Mouse (Mus musculus) frontal cortex, adult (tissue): Measurements from ENCODE around the gene Ccdc146.
"Not testable (repeated sequence)": the region's sequence is repeated elsewhere in the genome, so short reads cannot be mapped to it uniquely, and the experiment has no call there.

ENCODE experiments used
- ATAC-seq: cut with Nextera tagmentation; 2 replicates; pipeline ENCODE4 v1.9.2; 2017; ENCODE audit warnings: mild to moderate bottlenecking, moderate library complexity, mixed read lengths; ENCODE audit not compliant: low TSS enrichment

Gene Ccdc146

DNA sequence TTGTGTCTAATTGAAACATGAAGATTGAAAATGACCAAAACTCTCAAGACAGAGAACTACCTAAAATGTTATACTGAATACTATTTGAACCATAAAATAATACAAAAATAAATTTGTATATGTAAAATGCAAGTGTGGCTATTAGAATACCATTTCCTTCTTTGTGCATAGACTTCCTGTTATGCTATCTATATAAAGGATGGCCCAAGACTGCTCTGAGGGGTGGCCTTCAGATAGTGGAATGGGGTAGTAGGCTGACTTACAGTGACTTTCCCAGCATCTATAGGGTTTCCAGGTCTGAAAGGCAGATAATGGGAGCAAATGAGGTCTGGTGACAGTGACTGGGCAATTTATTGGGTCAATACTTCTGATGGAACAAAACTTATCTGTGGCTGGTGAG, 37.1 kb downstream of the Ccdc146 start:
- no peak for ATAC-seq

DNA sequence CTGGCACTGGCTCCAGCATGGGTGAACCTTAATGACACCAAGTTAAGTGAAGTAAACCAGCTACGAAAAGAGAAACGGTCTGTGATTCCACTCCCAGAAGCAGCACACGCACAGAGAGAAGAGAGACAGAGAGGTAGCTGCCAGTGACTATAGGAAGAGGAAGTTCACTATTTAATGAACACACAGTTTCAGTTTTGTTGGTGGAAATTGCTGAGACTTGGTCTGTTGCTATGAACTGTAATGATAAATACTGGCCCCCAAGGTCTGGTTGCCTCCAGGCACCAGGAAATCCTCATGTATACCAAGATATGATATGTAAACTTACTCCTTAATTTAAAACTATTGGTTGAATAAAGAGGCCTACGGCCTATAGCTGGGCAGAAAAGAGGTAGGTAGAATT, 38.0 kb downstream of the Ccdc146 start:
- no peak for ATAC-seq

DNA sequence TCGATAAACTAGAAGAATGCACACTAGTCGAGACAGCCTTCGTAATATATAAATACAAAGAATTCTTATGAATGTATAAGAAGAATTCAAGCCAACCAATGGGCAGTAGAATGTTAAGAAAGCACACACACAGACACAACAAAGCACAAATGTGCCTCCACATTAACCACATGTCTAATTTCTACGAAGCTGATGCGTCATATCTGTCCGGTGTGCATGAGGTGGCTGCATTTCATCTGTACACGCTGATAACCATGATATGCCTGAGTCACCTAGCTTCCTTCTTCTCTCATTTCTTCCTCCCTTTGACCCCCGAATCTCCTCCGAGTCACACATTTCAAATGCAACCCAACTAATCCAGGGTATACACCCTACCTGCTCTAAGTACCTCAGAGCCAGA, 39.5 kb downstream of the Ccdc146 start:
- no peak for ATAC-seq

DNA sequence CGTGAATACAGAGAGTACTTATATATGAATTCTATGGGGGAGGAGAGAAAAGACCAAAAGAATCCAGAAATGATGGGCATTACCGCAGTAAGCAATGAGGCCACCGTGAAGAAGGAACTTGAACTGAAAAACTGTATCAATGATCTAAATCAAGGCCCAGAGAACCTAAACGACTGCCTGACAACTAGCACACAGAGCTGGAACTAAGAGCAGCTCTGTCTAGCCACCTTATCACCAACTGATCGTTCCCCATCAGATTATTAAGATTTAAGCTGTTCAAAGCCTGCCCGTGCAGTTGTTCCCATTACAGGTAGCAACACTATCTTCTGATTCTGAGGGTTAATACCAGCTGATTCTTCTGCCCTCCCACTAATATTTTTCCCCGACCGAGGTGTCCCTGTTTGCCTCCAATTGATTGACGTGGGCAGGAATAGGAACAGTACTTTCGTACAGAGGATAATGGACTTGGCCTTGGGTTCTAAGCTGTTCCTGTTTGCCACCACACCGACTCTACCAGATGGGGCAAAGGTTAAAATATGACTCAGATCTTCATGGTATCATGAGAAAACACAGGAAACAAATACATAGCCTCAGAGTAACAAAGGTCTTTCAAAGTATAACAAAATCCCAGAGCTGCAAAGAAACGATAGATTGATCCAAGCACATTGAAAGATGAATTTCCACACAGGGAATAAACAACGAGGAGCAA, 40.1 kb downstream of the Ccdc146 start:
- no peak for ATAC-seq

DNA sequence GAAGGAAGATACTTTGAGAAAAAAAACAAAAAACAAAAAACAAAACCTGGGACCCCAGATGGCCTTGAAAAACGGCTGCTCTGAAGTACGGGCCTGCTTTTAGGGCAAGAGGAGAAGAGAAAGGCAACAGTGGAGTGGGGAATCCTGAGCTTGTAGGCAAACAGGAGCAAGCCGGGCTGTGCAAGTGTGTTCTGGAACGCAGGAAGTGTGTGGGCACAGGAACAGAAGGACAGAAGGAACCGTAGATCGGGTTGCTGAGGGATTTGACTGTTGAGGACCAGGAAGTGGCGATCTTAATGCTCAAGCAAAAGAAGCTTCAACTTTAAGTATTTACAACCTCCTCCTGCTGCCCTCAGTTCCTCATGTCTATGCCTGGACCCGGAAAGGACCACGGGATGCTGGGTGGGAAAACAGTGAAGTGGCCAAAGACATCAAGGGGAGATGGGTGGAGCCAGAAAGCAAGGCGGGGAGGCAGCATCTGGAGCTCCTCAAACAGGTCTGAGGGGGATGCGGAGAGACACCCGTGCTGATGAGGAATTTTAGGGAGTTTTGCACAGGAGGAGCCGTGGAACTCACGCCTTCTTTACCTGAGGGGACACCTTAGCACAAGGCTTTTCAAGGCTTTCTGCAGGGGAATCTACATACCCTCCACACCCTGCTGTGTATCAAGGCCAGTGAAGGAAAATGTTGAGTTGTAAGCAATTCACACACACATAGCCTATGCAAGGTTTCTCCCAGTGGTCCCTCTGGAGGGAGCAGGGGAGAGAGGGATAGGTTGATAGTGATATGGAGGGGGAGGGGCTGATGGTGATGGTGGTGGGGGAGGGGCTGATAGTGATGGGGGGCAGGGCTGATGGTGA, 40.9 kb downstream of the Ccdc146 start:
- ATAC-seq = peak; percentile 85

DNA sequence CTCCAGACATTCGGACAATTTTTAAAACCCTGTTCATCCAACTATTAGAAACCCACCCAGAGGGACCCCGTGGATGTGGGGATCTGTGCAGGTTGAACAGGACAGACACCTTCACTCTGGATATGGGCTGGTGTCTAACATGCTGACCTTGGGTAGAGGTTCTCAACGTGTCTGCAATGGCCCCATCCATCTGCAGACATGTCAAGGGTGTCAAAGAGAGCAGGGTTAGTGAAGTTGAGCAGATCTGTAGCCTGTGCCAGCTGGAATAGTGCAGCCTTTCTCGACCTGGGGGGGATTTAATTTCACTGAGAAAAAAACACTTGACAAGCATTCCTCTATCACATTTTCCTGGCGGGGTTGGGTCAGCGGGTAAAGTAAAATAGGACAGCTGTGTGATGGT, 41.8 kb downstream of the Ccdc146 start:
- ATAC-seq = no peak

DNA sequence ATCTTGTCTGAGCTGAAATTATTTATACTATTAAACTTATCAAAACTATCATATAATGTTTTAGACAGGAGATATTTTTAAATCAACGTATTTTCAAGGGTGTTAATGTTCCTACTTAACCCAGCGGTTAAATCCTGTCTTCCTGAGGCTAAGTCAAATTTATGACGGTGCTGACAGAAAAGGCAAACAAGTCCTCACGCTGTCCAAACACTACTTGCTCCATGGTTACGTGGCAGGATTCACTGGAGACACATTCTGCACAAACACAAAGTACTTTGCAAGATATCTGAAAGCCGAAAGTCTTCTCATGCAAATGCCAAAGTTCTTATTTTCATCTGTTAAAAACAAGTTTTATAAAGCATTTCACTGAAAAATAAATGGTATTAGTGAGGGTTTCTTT, 42.5 kb downstream of the Ccdc146 start:
- ATAC-seq = no peak

DNA sequence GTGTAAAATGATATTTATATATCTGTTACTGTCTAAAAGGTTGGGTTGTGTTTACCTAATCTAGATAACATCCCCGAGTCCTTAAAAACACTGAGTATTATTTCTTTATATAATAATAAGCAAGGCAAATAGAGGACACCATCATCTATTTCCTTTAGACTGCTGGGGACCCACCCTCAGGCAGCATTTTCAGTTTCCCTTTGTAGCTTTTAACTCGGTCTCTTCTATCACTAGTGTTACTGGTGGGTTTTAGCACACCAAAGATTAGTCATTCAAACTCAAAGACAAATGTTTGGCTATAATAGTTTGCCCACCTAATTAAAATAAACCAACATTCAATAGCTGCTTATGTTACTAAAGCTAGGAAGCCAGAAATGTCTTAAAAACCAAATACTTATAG, 46.1 kb downstream of the Ccdc146 start:
- no peak for ATAC-seq

DNA sequence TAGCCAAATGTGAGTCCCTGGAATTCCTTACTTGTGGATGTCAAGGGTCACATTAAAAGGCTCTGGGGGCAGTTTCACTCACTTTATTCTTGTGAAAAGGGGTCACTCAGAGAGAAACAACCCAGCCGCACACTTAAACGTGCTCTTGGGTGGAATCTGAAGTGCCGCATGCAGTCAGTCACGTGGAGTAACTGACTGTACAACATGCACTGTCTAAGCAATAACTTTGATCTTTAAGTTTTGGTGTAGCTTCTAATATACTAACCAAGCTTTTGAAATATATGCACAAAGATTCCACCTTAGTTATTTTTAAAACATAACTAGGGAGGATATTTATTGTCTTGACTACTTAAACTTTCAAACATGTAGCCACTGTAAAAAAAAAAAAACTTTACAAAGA, 47.5 kb downstream of the Ccdc146 start:
- ATAC-seq = no peak

DNA sequence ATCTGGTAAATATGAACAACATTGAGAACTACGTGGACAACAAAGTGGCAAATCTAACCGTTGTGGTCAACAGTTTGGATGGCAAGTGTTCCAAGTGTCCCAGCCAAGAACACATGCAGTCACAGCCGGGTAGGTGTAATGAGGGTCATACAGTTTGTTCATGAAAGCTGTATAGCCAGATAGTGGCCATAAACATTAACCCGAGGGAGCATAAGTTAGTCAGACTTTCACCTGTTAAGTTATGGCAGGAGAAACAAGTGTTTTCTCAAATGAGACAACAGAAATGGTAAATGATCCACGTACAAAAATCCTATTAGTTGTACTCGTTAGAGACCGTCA, 51.3 kb downstream of the Ccdc146 start:
- no peak for ATAC-seq

DNA sequence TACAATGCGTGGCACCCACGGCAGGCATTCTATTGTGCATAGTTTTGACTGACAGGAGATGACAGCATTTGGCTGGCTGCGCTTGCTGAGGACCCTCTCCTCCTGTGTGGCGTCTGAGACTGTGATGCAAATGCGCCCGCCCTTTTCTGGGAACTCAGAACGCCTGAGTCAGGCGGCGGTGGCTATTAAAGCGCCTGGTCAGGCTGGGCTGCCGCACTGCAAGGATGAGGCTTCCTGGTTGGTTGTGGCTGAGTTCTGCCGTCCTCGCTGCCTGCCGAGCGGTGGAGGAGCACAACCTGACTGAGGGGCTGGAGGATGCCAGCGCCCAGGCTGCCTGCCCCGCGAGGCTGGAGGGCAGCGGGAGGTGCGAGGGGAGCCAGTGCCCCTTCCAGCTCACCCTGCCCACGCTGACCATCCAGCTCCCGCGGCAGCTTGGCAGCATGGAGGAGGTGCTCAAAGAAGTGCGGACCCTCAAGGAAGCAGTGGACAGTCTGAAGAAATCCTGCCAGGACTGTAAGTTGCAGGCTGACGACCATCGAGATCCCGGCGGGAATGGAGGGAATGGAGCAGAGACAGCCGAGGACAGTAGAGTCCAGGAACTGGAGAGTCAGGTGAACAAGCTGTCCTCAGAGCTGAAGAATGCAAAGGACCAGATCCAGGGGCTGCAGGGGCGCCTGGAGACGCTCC, 51.8 kb downstream of the Ccdc146 start, which contains the start of gene Fgl2:
Gene Fgl2 (plus strand): TSS at position 150 of the 687 bp plus-strand sequence.
- ATAC-seq = peak; percentile 84

DNA sequence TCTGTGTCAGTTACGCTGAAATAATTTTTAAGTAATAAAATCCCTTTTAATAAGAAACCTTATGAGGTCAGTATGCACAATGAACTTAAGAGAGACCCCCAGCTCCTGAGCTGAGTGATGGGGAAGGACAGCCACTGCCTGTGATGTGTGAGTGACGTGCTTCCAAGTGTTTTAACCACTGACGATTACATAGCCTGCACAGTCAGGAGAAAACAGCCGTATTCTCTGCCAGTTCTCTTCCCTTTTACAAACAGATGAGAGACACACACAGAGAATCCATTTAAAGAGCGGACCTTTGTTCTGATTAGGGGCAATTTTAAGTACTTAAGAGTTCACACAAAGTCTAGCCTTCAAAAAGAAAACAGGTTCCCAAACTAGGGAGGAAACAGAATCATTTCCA, 52.6 kb downstream of the Ccdc146 start:
- no peak for ATAC-seq

DNA sequence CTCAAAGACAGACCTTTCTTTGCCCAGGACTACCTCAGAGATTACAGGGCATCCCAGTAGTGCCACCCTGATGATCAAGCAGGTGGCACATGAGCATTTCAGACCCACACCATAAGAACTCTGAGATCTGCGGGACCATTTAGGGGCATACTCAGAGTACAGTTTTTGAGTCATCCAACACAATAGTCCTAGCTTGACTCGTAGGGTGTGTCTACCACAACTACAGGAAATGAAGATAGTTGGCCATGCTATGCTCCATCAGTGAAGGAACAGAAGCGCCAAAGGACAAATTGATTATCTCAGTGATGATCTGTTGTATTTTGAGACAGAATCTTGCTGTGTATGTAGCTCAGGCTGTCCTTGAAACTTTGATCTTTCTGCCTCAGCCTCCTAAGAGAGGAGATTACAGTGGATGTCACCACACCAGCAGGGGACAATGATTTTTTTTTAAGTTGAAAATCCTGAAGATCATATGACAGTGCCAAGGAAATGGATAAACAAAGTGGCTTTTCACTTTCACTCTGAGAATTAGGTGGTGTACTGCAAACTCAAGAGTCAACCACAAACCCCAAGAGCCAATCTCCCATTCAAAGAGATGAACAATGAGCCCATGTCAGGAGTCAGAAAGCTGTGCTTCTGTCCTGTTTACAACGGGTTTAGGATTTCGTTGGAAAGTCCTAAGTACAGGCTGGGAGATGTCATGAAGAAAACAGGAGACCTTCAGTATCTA, 54.1 kb downstream of the Ccdc146 start:
- no peak for ATAC-seq

DNA sequence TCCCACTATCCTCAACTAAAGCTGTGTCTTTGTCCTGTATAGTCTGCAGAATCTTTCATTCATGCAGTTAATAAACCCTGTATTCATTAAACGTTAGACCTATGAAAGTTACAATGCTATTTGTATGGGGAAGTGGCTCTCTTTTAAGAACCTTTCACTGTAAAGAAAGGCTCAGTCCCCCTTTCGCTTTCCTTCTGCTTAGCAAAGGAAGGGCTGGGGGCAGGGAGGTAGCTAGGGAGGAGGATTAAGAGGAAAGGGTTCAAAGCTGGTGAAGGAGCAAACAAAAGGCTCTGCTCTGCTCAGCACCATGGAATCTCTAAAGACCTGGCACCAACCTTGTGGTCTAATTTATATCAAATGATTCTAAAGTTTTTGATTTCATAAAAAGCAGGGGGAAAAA, 57.0 kb downstream of the Ccdc146 start:
- no peak for ATAC-seq

DNA sequence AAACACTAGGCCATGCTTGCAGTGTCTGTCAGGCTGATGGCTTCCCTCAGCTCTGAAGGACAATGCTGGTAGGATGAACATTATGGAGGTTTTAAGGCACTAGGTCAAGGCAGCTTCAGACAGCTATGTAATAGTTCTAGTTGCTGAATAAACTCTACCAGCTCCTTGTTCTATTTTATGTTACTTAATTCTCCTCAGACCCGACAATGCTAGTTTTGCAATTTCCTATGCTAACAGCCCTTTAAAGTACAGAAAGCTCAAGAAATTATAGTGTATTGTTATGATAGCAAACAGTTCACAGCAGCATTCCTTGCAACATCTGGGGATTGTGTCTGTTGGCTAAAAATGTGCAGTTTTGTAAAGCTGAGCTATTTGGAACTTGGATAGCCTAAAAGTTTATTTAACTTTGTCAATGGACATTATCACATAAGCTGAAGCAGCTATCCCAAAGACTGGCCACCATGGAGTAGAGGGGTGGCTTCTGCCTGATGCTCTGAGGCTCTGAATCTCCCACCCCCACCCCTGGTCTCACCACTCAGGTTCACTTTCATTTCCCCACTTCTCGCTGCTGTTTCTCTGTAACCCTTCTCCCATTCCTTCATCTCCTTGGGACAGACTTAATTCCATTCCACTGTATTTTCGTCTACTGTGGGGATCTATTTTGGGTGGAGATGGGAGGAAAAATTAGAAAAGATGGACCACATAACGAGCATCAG, 58.0 kb downstream of the Ccdc146 start:
- ATAC-seq = no peak

DNA sequence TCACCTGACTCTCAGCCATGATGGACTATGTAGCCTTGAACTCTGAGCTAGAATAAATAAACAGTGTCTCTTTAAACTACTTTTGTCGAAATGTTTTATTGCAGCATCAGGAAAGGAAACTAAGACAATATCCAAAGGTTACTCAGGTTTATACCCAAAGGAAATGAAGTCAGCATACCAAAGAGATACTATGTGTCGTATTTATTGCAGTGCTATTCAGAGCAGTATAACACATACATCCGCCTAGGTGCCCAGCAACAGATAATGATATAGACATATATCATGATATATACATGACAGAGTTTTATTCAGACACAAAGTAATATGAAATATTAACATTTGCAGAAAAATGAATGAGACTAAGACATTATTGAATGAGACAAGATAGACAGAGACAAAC, 61.1 kb downstream of the Ccdc146 start:
- ATAC-seq = no peak

DNA sequence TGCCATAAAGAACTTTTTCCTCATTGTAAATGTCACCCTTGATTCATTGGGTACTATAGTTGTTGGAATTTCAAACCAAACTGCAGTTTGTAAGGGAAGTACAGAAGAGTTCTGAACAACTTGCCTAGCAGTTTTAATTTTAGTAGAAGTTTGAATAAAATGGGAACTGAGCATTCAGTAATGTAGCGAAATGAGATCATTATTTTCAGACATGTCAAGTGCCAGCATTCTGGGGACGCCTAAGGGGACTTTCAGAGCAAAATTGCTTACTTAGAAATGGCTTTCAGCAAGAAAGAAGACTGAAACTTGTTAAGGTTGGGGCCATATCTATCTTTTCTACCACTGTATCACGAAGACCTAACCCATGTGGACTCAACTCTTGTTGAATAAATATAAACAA, 65.8 kb downstream of the Ccdc146 start:
- ATAC-seq = no peak

DNA sequence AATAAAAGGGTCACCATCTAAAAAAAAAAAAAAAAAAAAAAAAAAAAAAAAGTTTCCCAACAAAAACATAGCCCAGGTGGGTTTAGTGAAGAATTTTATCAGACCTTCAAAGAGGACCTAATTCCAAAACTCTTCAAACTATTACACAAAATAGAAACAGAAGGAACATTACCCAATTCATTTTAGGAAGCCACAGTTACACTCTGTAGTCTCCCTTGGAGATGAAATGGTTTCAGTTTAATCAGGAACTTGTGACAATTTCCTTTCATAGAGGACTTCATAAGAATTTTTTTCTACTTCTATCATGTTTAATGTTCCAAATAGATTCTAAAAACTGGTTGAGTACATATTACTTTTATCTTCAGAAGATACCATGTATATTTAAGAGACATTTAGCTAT, 72.8 kb downstream of the Ccdc146 start:
- no peak for ATAC-seq

DNA sequence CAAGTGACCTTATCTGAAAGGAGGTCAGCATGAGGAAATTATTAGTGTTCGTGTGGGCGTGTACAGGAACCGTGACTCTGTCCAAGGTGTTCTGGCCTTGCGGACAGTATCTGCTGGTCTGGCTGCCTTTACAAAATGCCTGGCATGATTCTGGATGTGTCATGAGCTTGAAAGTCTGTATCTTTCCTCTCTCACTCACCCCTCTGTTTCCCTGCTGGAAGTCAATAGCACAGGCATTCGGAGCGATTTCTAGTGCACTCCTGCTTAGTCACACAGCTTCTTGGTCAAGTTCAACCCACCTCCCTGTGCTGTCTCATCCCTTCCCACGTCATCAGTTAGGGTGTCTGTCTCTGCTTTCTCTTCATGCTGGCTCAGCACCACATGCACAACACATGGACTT, 76.1 kb downstream of the Ccdc146 start:
- no peak for ATAC-seq

DNA sequence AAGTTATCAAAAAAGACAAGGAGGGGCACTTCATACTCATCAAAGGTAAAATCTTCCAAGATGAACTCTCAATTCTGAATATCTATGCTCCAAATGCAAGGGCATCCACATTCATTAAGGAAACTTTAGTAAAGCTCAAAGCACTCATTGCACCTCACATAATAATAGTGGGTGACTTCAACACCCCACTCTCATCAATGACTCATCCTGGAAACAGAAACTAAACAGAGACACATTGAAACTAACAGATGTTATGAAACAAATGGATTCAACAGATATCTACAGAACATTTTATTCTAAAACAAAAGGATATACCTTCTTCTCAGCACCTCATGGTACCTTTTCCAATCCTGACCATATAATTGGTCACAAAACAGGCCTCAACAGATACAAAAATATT, 82.2 kb downstream of the Ccdc146 start:
- ATAC-seq = not testable (repeated sequence)

DNA sequence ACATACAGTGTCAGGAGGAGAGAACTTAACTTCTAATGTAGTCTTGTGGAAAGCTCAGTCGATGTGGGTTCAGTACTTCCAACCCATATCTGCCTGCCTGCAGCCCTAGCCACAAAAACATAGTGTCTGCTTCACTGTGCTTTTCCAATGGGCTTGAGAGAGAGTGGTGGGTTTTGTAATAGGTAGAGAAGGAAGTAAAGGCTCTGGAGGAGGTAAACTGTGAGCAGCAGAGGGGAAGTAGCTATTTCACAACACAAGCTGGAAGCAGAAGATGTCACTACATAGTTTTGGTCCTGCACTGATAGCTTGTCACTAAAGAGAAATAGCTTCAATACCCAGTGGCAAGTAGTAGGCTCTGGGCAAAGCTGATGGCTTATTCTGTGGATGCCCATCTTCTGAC, 92.4 kb downstream of the Ccdc146 start:
- no peak for ATAC-seq

DNA sequence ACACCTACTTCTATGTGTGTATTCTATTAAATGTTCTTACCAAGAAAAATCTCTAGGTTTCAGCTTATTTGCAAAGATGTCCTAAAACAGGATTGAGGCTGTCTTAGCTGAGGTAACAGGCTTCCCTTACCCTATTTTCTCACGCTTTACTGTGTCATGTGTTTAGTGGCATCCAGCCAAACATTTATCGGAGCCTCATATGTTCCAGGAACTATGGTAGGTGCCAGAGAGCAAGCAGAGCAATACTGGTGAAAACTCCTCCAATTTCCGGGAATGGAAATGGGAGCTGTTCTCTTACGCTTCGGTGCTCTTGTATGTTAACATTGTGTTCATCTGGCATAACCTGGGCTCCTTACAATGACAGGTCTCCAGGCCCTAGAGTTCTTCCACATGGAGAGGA, 92.8 kb downstream of the Ccdc146 start:
- ATAC-seq = no peak
